Mouse (Mus musculus) cerebellum, adult (tissue): ENCODE results near the gene Nqo2.

Experiments
- ATAC-seq: cut with Nextera tagmentation; 2 replicates; pipeline ENCODE4 v1.9.2; 2017; ENCODE audit warnings: mild to moderate bottlenecking, moderate library complexity, mixed read lengths; ENCODE audit not compliant: insufficient number of reproducible peaks, low FRiP score, low TSS enrichment

Gene Nqo2

DNA sequence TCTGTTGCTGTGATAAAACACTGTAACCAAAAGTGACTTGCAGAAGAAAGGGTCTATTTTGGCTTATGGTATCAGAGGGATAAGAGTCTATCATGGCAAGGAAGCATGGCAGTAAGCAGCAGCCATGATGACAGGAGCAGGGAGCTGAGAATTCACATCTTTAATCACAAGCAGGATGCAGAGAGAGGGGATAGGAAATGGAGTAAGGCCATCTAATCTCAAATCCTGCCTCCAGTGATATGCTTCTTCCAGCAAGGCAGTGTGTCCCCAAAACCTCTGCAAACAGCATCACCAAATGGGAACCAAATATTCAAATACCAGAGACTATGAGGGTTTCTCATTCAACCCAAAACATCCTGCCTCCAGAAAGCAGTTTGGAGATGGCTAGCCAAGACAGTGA lies 2.1 kb downstream of the Nqo2 start:
- ATAC-seq = no peak

DNA sequence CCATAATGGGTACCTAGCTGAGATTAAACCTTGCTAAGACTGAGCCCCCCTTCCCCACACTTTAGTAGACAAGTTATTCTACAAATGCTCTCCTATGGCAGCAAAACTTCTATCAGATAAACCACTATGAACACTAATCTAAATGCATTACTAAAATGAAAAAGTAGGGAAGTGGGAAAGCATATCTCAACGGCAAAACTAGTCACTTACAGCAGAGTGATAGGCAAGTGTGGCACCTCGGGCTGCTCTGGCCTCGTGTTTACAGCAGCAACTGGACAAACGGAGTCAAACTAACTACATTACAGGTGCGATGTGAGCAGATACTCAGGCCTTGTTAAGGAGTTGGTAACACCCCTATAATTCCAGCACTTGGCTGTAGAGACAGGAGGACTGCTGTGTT lies 25.1 kb downstream of the Nqo2 start:
- no peak for ATAC-seq

DNA sequence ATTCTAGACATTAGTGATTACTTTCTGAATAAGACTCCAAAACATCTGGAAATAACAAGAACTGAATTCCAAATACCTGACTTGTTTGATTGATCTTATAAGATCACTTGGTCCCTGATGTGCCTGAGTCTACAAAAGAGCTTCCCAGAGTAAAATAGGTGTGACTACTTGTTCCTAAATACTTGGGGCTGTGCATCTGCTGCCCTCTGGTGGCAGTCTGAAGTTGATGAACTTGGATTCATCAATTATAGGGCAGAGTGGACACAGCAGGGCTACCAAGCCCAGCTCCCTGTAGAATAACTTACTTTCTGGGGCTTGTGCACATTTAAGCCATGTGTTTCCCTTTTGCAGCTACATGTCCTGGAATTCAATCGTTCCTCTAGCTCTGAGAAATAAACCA lies 30.7 kb downstream of the Nqo2 start:
- peak; percentile 80 for ATAC-seq

DNA sequence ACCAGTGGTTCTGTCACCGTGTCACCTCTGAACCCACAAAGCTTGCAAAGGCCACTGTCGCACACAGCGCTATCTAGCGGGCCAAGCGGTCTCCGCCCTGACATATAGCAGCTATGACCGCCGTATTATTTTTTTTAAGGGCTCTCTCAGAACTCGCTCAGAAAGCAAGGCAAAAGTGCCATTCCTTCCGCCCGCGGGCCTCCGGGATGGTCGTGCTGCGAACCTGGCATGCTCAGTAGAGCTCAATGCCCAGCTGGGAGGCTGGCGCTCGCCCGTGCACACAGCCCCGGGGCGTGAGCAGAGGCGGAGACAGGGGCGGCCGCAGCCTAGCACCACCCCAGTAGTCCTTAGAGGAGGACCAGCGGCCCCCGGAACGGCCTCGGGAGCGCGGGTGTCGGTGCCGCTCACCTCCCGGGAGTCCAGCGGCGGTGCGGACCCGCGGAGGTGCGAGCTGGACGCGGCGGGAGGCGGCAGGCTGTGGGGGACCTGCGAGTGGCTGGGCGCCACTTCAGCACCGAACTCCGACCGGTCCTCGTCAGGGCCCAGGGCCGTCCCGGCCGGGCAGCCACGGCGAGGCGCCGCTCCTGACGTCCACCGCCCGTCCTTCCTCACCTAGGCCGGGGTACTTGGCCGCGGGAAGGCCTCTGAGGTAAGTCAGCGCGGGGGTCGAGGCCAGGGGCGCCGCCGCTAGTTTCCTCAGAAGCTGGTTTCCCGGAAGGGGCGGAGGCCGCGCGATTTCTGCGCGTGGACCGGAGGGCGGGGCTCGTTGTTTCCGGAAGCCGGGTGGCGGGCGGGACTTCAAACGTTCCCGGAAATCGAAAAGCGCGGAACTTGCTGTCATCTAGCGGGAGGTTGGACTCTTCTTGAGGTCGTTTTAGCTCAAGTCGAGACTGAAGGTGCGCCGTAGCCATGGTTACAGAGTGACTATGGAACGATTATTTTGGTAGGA lies 37.8 kb downstream of the Nqo2 start, which contains the start of the genes Ripk1 and Serpinb6a:
Ripk1 (plus strand) TSS at position 306 of the 949 bp plus-strand sequence.
Serpinb6a (minus strand) TSS at position 737 of the 949 bp plus-strand sequence.
- peak; percentile 90 for ATAC-seq

DNA sequence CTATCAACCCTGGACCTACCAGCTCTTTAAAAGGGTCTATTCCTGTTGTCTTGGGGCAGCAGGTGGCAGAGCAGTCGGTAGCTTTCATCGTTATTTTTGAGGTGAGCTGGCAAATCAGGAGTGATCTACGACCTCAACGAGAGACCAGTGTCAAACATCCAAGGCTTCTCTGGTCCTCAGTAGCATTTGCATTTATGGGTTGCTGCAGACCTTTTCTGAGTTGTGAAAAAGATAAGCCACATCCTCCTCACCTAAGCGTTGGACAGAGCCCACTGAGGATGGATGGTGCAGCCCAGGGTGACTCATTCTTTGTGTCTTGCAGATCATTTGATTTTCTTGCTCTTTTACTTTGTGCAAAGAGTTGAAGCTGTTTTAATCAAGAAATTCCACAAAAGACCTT lies 38.6 kb downstream of the Nqo2 start:
- ATAC-seq = no peak

DNA sequence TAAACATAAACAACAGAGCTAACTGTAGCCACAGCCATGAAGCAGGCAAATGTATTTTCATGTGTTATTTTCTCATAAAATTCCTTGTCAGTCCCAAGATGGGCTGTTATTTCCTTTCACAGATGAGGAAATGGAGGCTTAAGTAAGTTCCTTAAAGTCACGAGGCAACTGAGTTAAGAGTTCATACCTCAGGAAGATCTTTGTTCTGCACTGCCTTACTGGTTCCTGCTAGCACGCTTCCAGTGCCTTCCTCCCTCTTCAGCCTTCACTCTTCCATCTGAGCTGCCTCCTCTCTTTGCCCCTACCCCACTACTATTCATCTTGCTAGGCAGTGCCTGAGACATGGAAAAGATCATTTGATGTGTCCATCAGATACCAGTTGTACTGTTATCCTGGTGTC lies 42.7 kb downstream of the Nqo2 start:
- no peak for ATAC-seq

DNA sequence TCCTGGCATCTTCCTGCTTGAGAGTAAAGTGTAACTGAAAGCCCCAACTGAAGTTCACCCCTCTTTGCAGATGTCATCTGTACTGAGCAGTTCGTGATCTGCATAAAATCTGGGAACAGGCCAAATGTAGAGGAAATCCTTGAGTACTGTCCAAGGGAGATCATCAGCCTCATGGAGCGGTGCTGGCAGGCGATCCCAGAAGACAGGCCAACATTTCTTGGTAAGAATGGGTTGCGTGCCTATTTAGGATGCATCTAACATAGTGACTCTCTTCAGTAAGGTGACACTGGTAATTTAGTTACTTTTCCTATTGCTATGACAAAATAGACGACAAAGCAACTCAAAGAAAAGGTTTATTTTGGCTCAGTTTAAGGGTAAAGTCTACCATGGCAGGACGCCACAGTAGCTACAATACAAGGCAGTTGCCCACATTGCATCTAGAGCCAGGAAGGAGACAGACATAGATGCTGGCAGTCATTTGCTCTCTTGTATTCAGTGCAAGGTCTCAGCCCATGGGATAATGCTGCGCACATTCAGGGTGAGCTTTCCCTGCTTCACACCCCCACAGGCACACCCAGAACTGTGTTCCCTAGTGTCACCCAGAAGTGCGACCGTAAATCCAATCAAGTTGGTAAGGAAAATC lies 52.6 kb downstream of the Nqo2 start:
- ATAC-seq = peak; percentile 40; the same call in 1 of the 2 replicates

DNA sequence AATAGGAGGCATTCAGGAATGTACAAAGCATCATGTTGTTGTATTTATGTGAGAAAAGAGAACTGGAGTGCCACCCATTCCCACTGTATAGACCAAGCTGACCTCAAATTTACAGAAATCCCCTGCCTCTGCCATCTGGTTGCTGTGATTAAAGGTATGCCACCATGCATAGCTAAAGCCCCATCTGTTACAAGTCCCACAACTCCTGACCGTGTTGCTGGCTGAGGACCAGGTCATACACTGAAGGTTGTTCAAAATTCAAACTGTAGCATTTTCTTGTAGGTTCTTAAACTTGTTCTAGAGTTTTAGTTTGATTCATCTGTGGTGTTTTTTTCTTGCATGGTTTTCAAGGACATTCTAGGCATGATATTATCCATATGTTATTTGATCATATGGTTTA lies 54.0 kb downstream of the Nqo2 start:
- ATAC-seq = no peak

DNA sequence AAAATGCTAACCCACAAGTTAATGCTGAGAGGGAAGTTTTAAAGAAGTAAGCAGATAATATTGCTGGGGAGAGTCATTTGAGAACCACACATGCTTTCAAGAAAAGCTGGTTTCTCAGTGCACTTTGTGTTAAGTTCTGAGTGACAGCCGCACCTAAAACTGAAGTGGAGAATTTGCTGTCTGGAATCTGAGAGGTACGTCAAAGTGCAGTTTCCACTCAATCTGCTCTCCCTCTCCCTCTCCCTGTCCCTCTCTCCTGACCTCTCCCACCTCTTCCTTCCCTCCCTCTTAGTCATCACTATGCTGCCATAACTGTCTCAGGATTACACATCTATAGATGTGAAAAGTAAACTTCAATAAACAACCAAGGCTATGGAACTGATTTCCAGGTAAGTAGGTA lies 57.5 kb downstream of the Nqo2 start:
- no peak for ATAC-seq

DNA sequence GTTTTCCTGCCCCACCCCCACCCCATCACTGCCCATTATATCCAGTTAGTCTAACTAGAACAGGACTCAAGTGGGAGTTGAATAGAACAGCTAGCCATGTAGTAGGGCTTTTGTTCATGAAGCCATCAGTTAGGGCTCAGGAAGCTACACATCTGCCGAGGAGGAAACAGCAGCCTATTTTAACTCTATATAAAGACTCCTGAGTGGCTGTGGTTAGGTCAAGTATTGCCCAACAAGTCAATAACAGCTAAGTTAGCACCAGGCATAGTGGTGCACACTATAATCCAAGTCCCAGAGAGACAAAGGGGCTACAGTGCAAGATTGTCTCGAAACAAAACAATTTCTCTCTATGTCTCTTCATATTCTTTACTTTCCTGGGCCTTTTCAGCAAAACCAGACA lies 67.6 kb downstream of the Nqo2 start:
- ATAC-seq = no peak

DNA sequence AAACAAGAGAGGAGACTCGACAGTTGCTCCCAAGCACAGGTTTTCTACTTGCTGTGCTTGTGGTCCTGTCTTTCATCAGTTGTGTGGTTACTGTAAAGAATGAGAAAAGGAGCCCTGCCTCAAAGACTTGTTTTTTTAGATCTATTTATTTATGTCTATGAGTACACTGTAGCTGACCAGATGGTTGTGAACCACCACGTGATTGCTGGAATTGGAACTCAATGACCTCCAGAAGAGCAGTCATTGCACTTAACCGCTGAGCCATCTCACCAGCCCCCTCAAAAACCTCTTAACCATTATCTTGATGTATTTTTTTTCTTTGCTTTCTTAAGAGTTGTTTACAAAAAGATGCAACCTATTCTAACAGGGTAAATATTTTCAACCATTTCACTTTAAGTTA lies 70.9 kb downstream of the Nqo2 start:
- ATAC-seq = no peak

DNA sequence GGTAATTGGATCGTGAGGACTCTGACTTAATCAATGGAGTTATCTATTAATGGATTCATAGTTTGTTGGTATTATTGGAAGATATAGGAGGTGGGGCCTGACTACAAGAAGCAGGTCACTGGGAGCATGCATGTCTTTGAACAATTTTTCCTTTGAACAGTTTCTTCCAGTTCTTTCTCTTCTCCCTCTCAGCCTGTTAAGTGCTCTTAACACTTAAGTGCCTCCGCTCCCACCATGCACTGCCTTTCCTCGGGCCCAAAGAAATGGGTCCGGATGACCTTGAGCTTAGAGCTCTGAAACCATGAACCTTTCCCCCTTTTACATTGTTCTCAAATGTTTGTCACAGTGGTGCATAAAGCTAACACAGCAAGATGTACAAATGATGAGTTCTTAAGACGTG lies 72.2 kb downstream of the Nqo2 start:
- no peak for ATAC-seq

DNA sequence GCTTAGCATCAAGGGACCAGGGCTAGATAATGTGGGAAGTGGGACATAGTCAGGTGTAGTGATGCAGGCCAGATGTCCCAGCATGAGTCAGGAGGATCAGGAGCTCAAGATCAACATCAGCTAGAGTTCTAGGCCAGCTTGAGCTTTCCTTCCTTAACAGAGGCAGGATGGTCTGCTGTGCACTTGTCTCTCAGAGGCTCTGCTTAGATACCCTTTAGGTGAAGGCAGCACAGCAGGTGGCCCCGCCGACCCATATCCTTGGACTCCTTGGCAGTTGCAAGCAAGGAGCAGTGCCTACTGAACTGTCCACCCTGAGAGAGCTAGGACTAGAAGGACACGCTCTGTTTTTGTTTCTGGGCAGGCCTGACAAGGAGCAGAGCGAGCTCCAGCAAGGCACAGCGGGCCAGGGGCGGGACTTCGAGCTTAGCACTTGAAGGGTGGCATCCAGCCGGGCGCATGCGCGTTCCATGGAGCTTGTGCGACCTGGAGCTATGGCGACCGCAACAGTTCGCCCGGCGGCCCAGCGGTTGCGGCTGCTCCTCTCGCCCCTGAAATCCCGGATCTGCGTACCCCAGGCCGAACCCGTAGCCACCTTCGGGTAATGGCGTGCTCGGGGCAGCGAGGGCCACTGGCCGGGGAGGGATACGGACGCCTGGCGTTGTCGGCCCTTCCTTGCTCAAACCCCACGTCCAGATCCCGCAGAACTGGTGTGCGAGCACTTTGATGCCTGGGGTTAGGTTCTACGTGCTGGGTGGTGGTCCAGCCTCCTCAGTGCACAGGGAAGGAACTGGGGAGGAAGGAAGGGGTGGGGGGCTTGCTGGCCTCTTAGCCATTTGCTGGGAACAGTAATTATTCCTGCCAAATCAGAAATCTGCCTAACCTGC lies 72.9 kb downstream of the Nqo2 start, which contains the start of gene Bphl:
Bphl (plus strand) TSS at position 426 of the 884 bp plus-strand sequence.
- peak; percentile 95 for ATAC-seq

DNA sequence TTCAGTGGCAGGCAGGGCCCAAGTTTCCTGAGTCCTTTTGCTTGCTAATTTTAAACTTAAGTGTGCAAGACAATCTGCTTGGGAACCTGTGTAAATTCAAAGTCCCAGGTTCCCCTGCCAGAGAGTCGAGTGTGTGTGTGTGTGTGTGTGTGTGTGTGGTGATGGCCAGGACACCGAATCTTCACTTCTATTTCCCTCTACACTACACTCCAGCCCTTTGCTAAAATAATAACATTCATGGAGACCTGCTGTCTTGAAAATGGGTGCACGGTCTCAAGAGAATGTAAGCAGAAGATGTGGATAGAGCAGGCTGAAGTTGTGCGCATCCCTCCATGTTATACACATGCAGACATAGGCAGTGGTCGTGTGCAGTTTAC lies 73.6 kb downstream of the Nqo2 start:
- no peak for ATAC-seq
